Mouse (Mus musculus): ENCODE measurements around the gene Kcnc3. TPM values are rescaled to one million over a fixed set of nuclear protein-coding genes. Genes with fewer than 3 reads are reported as not detected.

The Kcnc3 gene
- polyA plus RNA-seq, 1 experiment from 2014 or later: 2.1 TPM

DNA sequence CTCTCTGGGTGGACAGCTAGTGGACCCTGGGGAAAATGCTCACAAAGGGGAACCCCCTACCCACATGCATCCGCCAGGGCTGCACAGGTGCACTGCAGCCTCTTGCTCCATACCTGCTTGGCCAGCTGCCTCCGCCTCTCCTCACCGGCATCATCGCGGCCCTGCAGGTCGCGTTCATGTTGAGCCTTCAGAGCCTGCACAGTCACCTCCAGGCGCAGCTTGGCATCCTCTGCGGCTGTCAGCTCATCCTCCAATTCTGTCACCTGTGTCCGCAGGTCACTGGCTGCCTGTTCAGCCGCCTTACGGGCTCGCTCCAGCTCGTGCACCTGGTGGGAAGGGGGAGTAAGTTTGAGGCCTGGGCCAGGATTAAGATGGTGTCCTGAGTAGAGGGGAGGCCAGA, 25.5 kb downstream of the Kcnc3 start:
- H3K4me2 ChIP-seq: no peak overlapping the region
- 68% methylated on average over 14 of the region's 14 CpGs for WGBS
- H3K27ac ChIP-seq: no peak overlapping the region
- 0 out of 2 replicates have a peak, but pooled peaks cover 4% of the 10 kb centered on the region for H3K4me1 ChIP-seq
- H3K9ac ChIP-seq: no peak overlapping the region
- H3K36me3 ChIP-seq: peaks cover 11% of the 10 kb centered on the region
- H3K9me3 ChIP-seq: no peaks in the 10 kb centered on the region
- H3K4me3 ChIP-seq: no peak overlapping the region
- peaks cover 4% of the 10 kb centered on the region; the same call in 1 of the 2 replicates for H3K27me3 ChIP-seq
- ATAC-seq (ENCODE audit: borderline replicate concordance, extremely low read depth, low FRiP score, low TSS enrichment): no peak

DNA sequence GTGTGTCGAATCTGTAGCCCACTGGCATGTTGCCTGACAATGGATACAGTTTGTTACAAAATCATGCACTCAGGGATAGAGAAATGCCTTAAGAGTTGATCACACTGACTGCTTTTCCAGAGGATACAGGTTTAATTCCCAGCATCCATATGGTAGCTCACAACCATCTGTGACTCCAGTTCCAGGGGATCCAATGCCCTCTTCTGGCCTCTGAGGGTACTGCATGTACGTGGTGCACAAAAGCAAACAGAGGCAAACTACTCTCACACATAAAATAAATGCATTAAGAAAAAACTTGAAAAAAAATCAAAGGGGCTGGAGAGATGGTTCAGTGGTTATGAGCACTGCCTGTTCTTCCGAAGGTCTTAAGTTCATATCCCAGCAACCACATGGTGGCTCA, 26.6 kb downstream of the Kcnc3 start:
- Histone ChIP-seq H3K27me3 (peaks cover 4% of the 10 kb centered on the region; the same call in 1 of the 2 replicates), H3K4me3 (no peak overlapping the region), H3K4me2 (no peak overlapping the region), H3K9me3 (no peaks in the 10 kb centered on the region), H3K9ac (no peak overlapping the region), H3K4me1 (0 out of 2 replicates have a peak, but pooled peaks cover 4% of the 10 kb centered on the region), H3K36me3 (peaks cover 11% of the 10 kb centered on the region), H3K27ac (no peak overlapping the region)
- ATAC-seq (ENCODE audit: borderline replicate concordance, extremely low read depth, low FRiP score, low TSS enrichment): no peak
- 67% methylated on average over 3 of the region's 3 CpGs for WGBS

DNA sequence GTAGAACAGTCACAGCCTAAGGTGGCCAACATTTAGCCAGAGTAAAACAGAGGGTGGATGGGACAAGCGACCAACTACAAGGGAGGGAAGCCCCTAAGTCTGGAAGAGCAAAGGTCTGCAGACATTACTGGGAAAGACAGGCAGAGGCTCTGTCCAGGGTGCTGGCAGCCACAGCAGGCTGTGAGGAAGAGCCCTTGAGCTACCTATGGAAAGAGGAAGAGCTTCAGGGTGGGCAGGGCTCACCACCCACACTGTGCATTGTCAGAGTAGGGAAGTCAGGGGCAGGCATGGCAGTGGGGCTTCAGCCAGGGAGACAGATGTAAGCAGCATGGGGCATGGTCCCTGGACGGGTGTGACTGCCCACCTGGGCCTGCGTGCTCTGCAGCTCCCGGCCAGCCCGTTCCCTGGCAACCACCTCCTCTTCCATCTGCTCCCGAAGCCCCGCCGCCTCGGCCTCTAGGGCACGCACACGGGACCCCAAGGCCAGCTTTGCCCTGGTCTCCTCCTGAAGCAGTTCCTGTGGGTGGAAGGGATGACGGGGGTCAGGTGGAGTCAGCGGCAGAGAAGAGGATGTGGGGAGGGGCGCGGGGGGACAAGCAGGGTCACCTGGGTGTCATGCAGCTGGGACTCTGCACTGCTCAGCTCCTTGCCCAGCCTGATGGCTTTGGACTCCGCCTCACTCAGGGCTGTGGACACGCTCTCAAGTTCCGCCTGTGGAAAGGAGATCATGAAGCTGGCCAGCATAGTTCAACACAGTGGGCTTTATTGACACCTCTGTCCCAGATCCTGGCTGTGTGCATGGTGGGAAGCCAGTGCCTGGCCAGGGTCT, 33.5 kb downstream of the Kcnc3 start:
- peaks cover 14% of the 10 kb centered on the region for H3K36me3 ChIP-seq
- H3K27me3 ChIP-seq: no peaks in the 10 kb centered on the region

DNA sequence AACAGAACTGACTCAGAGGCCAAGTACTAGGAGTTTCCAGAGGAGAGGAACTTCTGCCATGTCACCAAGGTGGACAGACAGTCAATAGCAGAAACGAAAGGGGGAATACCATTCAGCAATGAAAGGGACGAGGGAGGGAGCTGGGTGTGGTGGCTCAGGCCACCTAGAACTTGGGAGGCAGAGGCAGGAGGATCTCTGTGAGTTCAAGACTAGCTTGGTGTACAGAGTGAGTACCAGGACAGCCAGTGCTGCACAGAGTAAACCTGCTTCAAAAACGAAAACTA, 34.0 kb downstream of the Kcnc3 start:
- no peak overlapping the region for H3K27ac ChIP-seq
- H3K4me2 ChIP-seq: no peak overlapping the region
- no peak overlapping the region for H3K9ac ChIP-seq
- H3K4me1 ChIP-seq: no peaks in the 10 kb centered on the region
- peaks cover 12% of the 10 kb centered on the region for H3K36me3 ChIP-seq
- ATAC-seq (ENCODE audit: borderline replicate concordance, extremely low read depth, low FRiP score, low TSS enrichment): no peak
- no peak overlapping the region for H3K4me3 ChIP-seq
- WGBS: 69% methylated on average over 3 of the region's 3 CpGs
- H3K9me3 ChIP-seq: no peaks in the 10 kb centered on the region
- no peaks in the 10 kb centered on the region for H3K27me3 ChIP-seq

More for the DNA sequence above, 33.5 kb downstream of the Kcnc3 start:
- WGBS: 28% methylated on average over 18 of the region's 18 CpGs
- Histone ChIP-seq H3K4me3 (no peak overlapping the region), H3K27ac (no peak overlapping the region), H3K4me2 (no peak overlapping the region), H3K9ac (no peak overlapping the region), H3K9me3 (no peaks in the 10 kb centered on the region), H3K4me1 (no peaks in the 10 kb centered on the region)
- ATAC-seq (ENCODE audit: borderline replicate concordance, extremely low read depth, low FRiP score, low TSS enrichment): no peak

DNA sequence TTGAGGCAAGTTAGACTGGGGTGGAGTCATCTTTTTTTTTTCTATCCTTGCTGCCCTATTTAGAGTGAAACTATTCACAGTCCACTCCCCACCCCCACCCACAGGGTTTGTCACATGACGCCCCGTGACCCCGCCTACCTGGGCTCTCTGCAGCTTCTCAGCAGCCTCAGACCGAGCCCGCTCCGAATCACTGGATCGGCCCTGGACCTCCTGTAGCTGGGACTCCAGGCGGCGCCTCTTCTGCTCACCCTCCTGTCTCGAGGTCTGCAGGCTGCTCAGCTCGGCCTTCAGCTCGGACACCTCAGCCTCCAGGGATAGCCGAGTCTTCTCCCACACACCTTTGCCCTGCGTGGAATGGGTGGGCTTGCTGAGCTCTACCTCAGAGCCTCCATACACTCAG, 34.4 kb downstream of the Kcnc3 start:
- H3K4me2 ChIP-seq: no peak overlapping the region
- H3K9me3 ChIP-seq: no peaks in the 10 kb centered on the region
- H3K4me1 ChIP-seq: no peaks in the 10 kb centered on the region
- no peak overlapping the region for H3K4me3 ChIP-seq
- H3K9ac ChIP-seq: no peak overlapping the region
- WGBS: 51% methylated on average over 14 of the region's 14 CpGs
- no peaks in the 10 kb centered on the region for H3K27me3 ChIP-seq
- H3K36me3 ChIP-seq: peaks cover 10% of the 10 kb centered on the region; the same call in 1 of the 2 replicates
- ATAC-seq (ENCODE audit: borderline replicate concordance, extremely low read depth, low FRiP score, low TSS enrichment): no peak
- H3K27ac ChIP-seq: no peak overlapping the region

DNA sequence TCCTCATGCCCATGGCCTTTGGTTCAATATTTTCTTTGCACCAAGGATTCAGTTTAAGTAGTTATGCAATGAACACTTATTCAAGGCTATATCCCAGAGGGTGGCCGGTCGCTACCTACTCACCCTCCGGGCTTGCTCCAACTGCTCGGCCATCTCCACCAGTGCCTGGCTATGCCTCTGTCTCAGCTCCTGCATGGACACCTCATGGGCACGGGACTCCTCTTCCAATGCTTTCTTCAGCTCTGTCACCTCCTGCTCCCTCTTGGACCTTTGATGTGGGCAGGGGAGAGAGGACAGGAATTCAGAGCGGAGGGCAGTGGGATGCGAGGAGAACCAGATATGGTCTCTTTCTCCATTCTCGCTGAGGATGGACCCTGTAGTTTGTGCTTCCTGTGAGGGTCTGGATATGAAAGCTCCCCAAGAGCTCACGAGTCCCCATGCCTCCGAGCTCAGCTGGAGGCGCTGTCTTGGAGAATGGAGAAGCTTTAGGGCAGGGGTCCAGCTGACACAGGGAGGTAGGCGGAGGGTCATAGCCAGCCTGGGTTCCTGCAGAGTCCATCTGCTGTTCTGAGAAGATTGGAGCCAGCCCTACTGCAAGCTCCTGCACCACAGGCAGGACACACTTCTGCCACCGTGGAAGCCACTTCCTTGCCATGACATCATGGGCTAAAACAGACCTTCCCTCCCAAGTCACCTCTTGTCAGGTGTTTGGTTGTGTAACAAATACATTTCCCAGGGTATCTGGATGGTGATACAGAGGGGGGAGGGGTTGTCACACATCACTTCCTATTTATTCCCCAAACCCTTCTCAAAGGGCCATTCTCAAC, 35.0 kb downstream of the Kcnc3 start:
- no peak overlapping the region for H3K27ac ChIP-seq
- H3K9me3 ChIP-seq: no peaks in the 10 kb centered on the region
- no peak overlapping the region for H3K9ac ChIP-seq
- H3K4me2 ChIP-seq: no peak overlapping the region
- H3K36me3 ChIP-seq: peaks cover 5% of the 10 kb centered on the region; the same call in 1 of the 2 replicates
- 83% methylated on average over 13 of the region's 13 CpGs for WGBS
- H3K4me3 ChIP-seq: no peak overlapping the region
- no peak for ATAC-seq (ENCODE audit: borderline replicate concordance, extremely low read depth, low FRiP score, low TSS enrichment)
- H3K4me1 ChIP-seq: no peaks in the 10 kb centered on the region
- no peaks in the 10 kb centered on the region for H3K27me3 ChIP-seq

DNA sequence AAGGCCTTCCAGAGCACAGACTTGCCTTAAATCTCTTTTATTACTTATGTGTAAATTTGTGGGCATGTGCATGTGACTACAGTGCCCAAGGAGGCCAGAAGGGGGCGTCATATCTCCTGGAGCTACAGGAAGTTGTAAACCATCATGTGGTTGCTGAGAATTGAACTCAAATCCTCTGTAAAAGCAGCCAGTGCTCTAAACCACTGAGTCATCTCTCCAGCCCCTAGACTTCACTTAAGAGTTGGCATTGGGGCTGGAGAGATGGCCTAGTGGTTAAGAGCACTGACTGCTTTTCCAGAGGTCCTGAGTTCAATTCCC, 35.6 kb downstream of the Kcnc3 start:
- Histone ChIP-seq H3K9ac (no peak overlapping the region), H3K4me3 (no peak overlapping the region), H3K4me1 (no peaks in the 10 kb centered on the region), H3K4me2 (no peak overlapping the region), H3K27ac (no peak overlapping the region), H3K9me3 (no peaks in the 10 kb centered on the region), H3K36me3 (0 out of 2 replicates have a peak, but pooled peaks cover 3% of the 10 kb centered on the region), H3K27me3 (no peaks in the 10 kb centered on the region)
- ATAC-seq (ENCODE audit: borderline replicate concordance, extremely low read depth, low FRiP score, low TSS enrichment): no peak
- 43% methylated on average over 1 of the region's 1 CpGs for WGBS

DNA sequence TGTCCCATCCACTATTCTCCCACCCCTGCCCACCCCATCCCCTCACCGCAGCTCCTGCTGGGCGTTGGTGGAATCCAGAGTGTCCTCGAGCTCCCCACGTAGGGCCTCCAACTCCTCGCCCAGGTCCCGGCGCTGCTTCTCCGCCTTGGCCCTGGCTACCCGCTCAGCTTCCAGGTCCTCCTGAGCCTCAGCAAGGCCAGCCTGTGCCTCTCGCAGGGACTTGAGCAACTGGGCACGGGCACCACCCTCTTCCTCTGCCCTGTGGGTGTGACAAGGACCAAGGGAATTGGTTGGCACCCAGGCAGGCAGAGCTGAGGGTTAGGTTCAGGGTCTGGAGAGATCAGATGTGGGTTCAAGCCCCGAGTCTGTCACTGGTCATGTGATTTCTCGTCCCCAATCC, 36.5 kb downstream of the Kcnc3 start:
- H3K27me3 ChIP-seq: no peaks in the 10 kb centered on the region
- H3K9ac ChIP-seq: no peak overlapping the region
- no peak overlapping the region for H3K4me3 ChIP-seq
- no peak overlapping the region for H3K27ac ChIP-seq
- no peaks in the 10 kb centered on the region for H3K9me3 ChIP-seq
- 0 out of 2 replicates have a peak, but pooled peaks cover 3% of the 10 kb centered on the region for H3K36me3 ChIP-seq
- no peaks in the 10 kb centered on the region for H3K4me1 ChIP-seq
- 71% methylated on average over 13 of the region's 13 CpGs for WGBS
- no peak for ATAC-seq (ENCODE audit: borderline replicate concordance, extremely low read depth, low FRiP score, low TSS enrichment)
- H3K4me2 ChIP-seq: no peak overlapping the region

DNA sequence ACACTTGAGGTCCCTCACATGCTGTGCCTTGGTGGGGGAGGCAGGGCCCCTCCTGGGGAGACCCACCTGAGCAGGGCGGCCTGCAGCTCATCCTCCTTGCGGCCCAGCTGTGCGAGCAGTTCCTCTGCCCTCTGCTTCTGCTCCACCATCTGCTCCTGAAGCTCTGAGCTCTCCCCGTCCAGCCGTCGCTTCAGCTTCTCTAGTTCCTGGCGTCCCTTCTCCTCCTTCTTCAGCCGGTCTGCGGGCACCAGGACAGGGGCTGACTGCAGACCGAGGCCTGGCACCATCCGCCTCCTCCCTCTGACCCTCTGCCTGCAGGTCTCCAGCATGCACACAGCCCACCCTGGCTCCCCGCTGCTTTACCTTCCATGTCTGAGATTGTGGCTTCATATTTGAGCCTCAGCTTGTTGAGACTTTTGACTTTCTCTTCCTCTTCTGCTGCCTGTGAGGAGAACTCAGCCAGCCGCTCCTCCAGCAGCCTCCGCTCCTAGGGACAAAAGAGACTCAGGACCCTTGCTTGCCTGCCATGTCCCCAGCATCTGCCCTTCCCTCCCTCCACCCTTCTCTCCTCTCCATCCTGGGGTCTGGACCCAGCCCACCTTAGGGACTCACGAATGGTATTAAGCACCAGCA, 38.1 kb downstream of the Kcnc3 start:
- H3K4me2 ChIP-seq: no peak overlapping the region
- H3K9ac ChIP-seq: no peak overlapping the region
- ATAC-seq (ENCODE audit: borderline replicate concordance, extremely low read depth, low FRiP score, low TSS enrichment): no peak
- H3K9me3 ChIP-seq: no peaks in the 10 kb centered on the region
- no peak overlapping the region for H3K27ac ChIP-seq
- no peaks in the 10 kb centered on the region for H3K36me3 ChIP-seq
- WGBS: 80% methylated on average over 15 of the region's 15 CpGs
- H3K4me1 ChIP-seq: no peaks in the 10 kb centered on the region
- peaks cover 5% of the 10 kb centered on the region; the same call in 1 of the 2 replicates for H3K27me3 ChIP-seq
- no peak overlapping the region for H3K4me3 ChIP-seq

DNA sequence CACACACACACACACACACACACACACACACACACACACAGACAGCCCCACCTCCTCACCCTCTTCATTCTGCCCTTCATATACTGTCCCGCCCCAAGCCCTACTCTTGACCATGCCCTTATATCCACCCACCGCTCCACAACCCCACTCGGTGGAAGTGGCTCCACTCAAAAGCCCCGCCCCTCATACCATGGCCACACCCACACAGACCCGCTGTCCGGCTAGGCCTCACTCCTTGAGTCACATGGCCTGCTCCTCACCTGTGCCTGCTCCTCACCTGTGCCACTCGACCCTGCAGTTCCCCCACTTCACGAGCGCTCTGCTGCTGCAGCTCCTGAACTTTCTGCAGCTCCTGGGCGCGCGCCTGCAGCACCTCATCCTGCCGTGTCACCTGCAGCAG, 40.0 kb downstream of the Kcnc3 start:
- H3K36me3 ChIP-seq: no peaks in the 10 kb centered on the region
- no peaks in the 10 kb centered on the region for H3K9me3 ChIP-seq
- 50% methylated on average over 13 of the region's 13 CpGs for WGBS
- H3K27ac ChIP-seq: no peak overlapping the region
- H3K9ac ChIP-seq: no peak overlapping the region
- H3K4me2 ChIP-seq: no peak overlapping the region
- ATAC-seq (ENCODE audit: borderline replicate concordance, extremely low read depth, low FRiP score, low TSS enrichment): peak; percentile 85
- peaks cover 7% of the 10 kb centered on the region; the same call in 1 of the 2 replicates for H3K27me3 ChIP-seq
- H3K4me1 ChIP-seq: no peaks in the 10 kb centered on the region
- no peak overlapping the region for H3K4me3 ChIP-seq

DNA sequence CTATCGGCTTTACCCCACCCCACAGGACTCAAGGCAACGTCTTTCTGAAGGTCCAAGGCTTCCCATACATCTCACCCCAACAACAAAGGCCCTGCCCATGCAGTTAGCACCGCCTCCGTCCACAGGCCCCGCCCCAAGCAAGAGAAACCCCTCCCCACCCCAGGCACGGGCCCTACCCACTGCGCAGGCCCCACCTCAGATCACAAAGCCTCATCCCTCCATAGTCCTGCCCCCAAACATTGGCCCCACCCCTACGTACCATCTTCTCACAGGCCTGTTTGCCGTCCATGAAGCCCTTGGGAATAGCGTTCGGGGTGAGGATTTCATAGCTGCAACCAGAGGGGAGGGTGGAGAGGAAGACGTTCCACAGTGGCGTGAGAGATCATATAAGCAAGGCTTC, 42.2 kb downstream of the Kcnc3 start:
- Histone ChIP-seq H3K4me2 (no peak overlapping the region), H3K9me3 (no peaks in the 10 kb centered on the region), H3K36me3 (no peaks in the 10 kb centered on the region), H3K4me1 (no peaks in the 10 kb centered on the region), H3K9ac (no peak overlapping the region), H3K27ac (no peak overlapping the region), H3K27me3 (peaks cover 7% of the 10 kb centered on the region; the same call in 1 of the 2 replicates), H3K4me3 (no peak overlapping the region)
- WGBS: 34% methylated on average over 13 of the region's 13 CpGs
- no peak for ATAC-seq (ENCODE audit: borderline replicate concordance, extremely low read depth, low FRiP score, low TSS enrichment)

DNA sequence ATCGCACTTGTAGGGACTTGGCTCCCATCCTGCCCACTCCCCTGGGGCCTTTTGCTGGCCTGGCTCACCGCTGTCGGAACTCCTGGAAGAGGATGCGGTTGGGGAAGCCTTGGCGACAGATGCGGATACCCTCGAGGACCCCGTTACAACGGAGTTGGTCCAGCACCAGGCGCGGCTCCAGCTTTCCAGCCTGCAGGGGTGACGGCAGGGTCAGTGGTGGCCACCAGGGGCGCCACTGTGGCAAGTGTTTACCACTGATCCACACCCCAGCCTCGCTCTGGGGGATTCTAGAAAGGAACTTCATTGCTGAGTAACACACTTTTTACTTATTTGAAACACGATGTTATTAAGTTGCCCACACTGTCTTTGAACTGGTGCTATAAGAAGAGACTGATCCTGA, 42.9 kb downstream of the Kcnc3 start:
- peaks cover 11% of the 10 kb centered on the region; the same call in 1 of the 2 replicates for H3K27me3 ChIP-seq
- H3K36me3 ChIP-seq: no peaks in the 10 kb centered on the region
- no peak for ATAC-seq (ENCODE audit: borderline replicate concordance, extremely low read depth, low FRiP score, low TSS enrichment)
- no peak overlapping the region for H3K27ac ChIP-seq
- H3K4me3 ChIP-seq: no peak overlapping the region
- no peak overlapping the region for H3K4me2 ChIP-seq
- no peaks in the 10 kb centered on the region for H3K9me3 ChIP-seq
- H3K4me1 ChIP-seq: no peaks in the 10 kb centered on the region
- H3K9ac ChIP-seq: no peak overlapping the region
- WGBS: 20% methylated on average over 15 of the region's 15 CpGs
